8 mouse cellular contexts compared by ENCODE assay signal in the genomic region with DNA sequence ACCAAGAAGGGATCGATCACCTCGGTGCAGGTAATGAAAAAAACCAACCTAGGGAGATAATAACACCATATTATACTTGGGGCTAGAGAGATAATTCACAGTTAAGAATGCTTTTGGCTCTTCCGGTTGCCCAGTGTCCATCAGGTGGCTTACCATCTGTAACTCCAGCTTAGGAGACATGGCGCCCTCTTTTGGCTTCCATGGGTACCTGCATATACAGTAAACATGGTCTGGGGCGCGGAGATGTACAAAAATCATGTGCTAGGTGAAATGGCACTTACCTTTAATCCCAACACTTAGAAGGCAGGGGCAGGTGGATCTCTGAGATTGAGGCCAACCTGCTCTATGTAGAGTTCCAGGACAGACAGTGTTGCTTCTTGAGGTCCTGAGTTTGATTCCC. TPM values are rescaled to one million over a fixed set of nuclear protein-coding genes. Genes with fewer than 3 reads are reported as not detected.
A peak's percentile ranks its signal among the peaks of the same experiment; 100 is the strongest.
DNase-seq lines count a peak whose midpoint lies in the region; ATAC-seq and TF ChIP-seq lines count a peak whose summit lies in the region.

No protein-coding gene starts in this region.

- peak; percentile 24; the same call in 1 of the 2 replicates for TF ChIP-seq CTCF in lung, adult 2 months (IDR thresholded peaks at IDR 0.05; ENCODE audit: insufficient read depth, low read length)

- WGBS in forebrain, embryonic 10.5 days: 86% methylated on average over 6 of the region's 6 CpGs
- 74% methylated on average over 6 of the region's 6 CpGs for WGBS in forebrain, embryonic 15.5 days
- WGBS in lung, adult 2 months: 60% methylated on average over 6 of the region's 6 CpGs
- 68% methylated on average over 6 of the region's 6 CpGs for WGBS in liver, embryonic 13.5 days (ENCODE audit: insufficient replicate concordance)

- DNase-seq in forebrain, embryonic 10.5 days (ENCODE audit: extremely low spot score, low spot score): no peak
- no peak for DNase-seq in lung, adult 2 months
- no peak for DNase-seq in lung, postnatal 25 days (ENCODE audit: low spot score)
- peak; percentile 52 for DNase-seq in c-Kit-positive CD71-positive TER-119-positive erythroid progenitor cells, embryonic 14.5 days (ENCODE audit: low spot score)
- DNase-seq in liver, embryonic 13.5 days: no peak
- DNase-seq in Muller cell, postnatal 12 days (ENCODE audit: inconsistent ontology term): no peak

- H3K36me3 ChIP-seq in forebrain, embryonic 10.5 days (replicated peaks): peaks cover 71% of the 10 kb centered on the region
- peaks cover 59% of the 10 kb centered on the region for H3K36me3 ChIP-seq in forebrain, embryonic 15.5 days
- peaks cover 68% of the 10 kb centered on the region for H3K36me3 ChIP-seq in liver, embryonic 13.5 days

- H3K4me2 ChIP-seq in forebrain, embryonic 15.5 days (replicated peaks): no peak overlapping the region
- H3K4me2 ChIP-seq in liver, embryonic 13.5 days: peak overlapping the region; percentile 18; the same call in 1 of the 2 replicates

- H3K4me3 ChIP-seq in forebrain, embryonic 10.5 days: peak overlapping the region; percentile 6; the same call in 1 of the 2 replicates
- H3K4me3 ChIP-seq in forebrain, embryonic 15.5 days: no peak overlapping the region
- no peak overlapping the region for H3K4me3 ChIP-seq in lung, adult 2 months (replicated peaks; ENCODE audit: extremely low read depth, low read depth, low read length)
- no peak overlapping the region for H3K4me3 ChIP-seq in liver, embryonic 13.5 days (replicated peaks)

- no peak for ATAC-seq in forebrain, embryonic 15.5 days (replicated peaks)
- no peak for ATAC-seq in liver, embryonic 13.5 days (ENCODE audit: low read depth)
- no peak for ATAC-seq in granulocyte monocyte progenitor cell, adult 5-6 weeks (replicated peaks; ENCODE audit: poor library complexity, severe bottlenecking)

- H3K9me3 ChIP-seq in forebrain, embryonic 10.5 days: no peaks in the 10 kb centered on the region
- H3K9me3 ChIP-seq in forebrain, embryonic 15.5 days: no peaks in the 10 kb centered on the region
- no peaks in the 10 kb centered on the region for H3K9me3 ChIP-seq in liver, embryonic 13.5 days (replicated peaks)

- no peaks in the 10 kb centered on the region for H3K27me3 ChIP-seq in forebrain, embryonic 10.5 days (ENCODE audit: poor library complexity, severe bottlenecking)
- no peaks in the 10 kb centered on the region for H3K27me3 ChIP-seq in forebrain, embryonic 15.5 days
- H3K27me3 ChIP-seq in liver, embryonic 13.5 days: no peaks in the 10 kb centered on the region

- peaks cover 31% of the 10 kb centered on the region for H3K4me1 ChIP-seq in forebrain, embryonic 10.5 days
- peaks cover 34% of the 10 kb centered on the region for H3K4me1 ChIP-seq in forebrain, embryonic 15.5 days
- peaks cover 3% of the 10 kb centered on the region for H3K4me1 ChIP-seq in lung, adult 2 months (ENCODE audit: control insufficient read depth, insufficient read depth, low read length)
- peaks cover 73% of the 10 kb centered on the region for H3K4me1 ChIP-seq in liver, embryonic 13.5 days (replicated peaks)

- no peak for TF ChIP-seq POLR2A in lung, adult 2 months (IDR thresholded peaks at IDR 0.05; ENCODE audit: borderline replicate concordance, extremely low read depth, low read depth, low read length)

- no peak overlapping the region for H3K9ac ChIP-seq in forebrain, embryonic 15.5 days (replicated peaks)
- H3K9ac ChIP-seq in liver, embryonic 13.5 days: no peak overlapping the region

- H3K27ac ChIP-seq in forebrain, embryonic 10.5 days: no peak overlapping the region
- no peak overlapping the region for H3K27ac ChIP-seq in forebrain, embryonic 15.5 days (replicated peaks)
- H3K27ac ChIP-seq in liver, embryonic 13.5 days: 0 out of 2 replicates have a peak overlapping the region, but pooled peaks have one; percentile 22

RNA-seq across cellular contexts. Expression of gene Atp5b, which starts 3.3 kb away (rescaled TPM):
- polyA plus RNA-seq in forebrain, embryonic 10.5 days (2016; fragmentation: Nextera tagmentation; extraction: Ambion mirVana): 2,314 and 2,329 TPM in 2 replicates
- polyA plus RNA-seq in forebrain, embryonic 15.5 days (2015; fragmentation: Nextera tagmentation; extraction: Ambion mirVana): 2,026 and 2,088 TPM in 2 replicates
- 1,519 and 1,632 TPM in 2 replicates for polyA plus RNA-seq in lung, adult 2 months (2012; rRNA removed)
- 2,036 and 2,215 TPM in 2 replicates for polyA plus RNA-seq in liver, embryonic 13.5 days (2015; fragmentation: Nextera tagmentation; extraction: Ambion mirVana)
- 1,867 and 2,007 TPM in 2 replicates for total RNA-seq in granulocyte monocyte progenitor cell, adult 5-6 weeks (2014; fragmentation: Nextera tagmentation)
- total RNA-seq in granulocyte monocyte progenitor cell, adult 5-6 weeks (2017): 1,997 and 2,300 TPM in 2 replicates

RNA-seq across cellular contexts. Expression of gene Baz2a, which starts 5.0 kb away (rescaled TPM):
- polyA plus RNA-seq in forebrain, embryonic 10.5 days (2016; fragmentation: Nextera tagmentation; extraction: Ambion mirVana): 13.5 and 15.2 TPM in 2 replicates
- 9.1 and 9.8 TPM in 2 replicates for polyA plus RNA-seq in forebrain, embryonic 15.5 days (2015; fragmentation: Nextera tagmentation; extraction: Ambion mirVana)
- 26.9 and 40.7 TPM in 2 replicates for polyA plus RNA-seq in lung, adult 2 months (2012; rRNA removed)
- polyA plus RNA-seq in liver, embryonic 13.5 days (2015; fragmentation: Nextera tagmentation; extraction: Ambion mirVana): 5.8 and 6.7 TPM in 2 replicates
- 54.8 and 64.2 TPM in 2 replicates for total RNA-seq in granulocyte monocyte progenitor cell, adult 5-6 weeks (2014; fragmentation: Nextera tagmentation)
- total RNA-seq in granulocyte monocyte progenitor cell, adult 5-6 weeks (2017): 15.0 and 17.2 TPM in 2 replicates

RNA-seq across cellular contexts. Expression of gene Ptges3, which starts 27.6 kb away (rescaled TPM):
- polyA plus RNA-seq in forebrain, embryonic 10.5 days (2016; fragmentation: Nextera tagmentation; extraction: Ambion mirVana): 733 and 767 TPM in 2 replicates
- 430 and 444 TPM in 2 replicates for polyA plus RNA-seq in forebrain, embryonic 15.5 days (2015; fragmentation: Nextera tagmentation; extraction: Ambion mirVana)
- 43.8 and 84.2 TPM in 2 replicates for polyA plus RNA-seq in lung, adult 2 months (2012; rRNA removed)
- polyA plus RNA-seq in liver, embryonic 13.5 days (2015; fragmentation: Nextera tagmentation; extraction: Ambion mirVana): 380 and 439 TPM in 2 replicates
- total RNA-seq in granulocyte monocyte progenitor cell, adult 5-6 weeks (2014; fragmentation: Nextera tagmentation): 204 and 218 TPM in 2 replicates
- total RNA-seq in granulocyte monocyte progenitor cell, adult 5-6 weeks (2017): 321 and 371 TPM in 2 replicates

RNA-seq across cellular contexts. Expression of gene Naca, which starts 51.0 kb away (rescaled TPM):
- polyA plus RNA-seq in forebrain, embryonic 10.5 days (2016; fragmentation: Nextera tagmentation; extraction: Ambion mirVana): 930 and 977 TPM in 2 replicates
- polyA plus RNA-seq in forebrain, embryonic 15.5 days (2015; fragmentation: Nextera tagmentation; extraction: Ambion mirVana): 599 and 612 TPM in 2 replicates
- polyA plus RNA-seq in lung, adult 2 months (2012; rRNA removed): 102 and 113 TPM in 2 replicates
- 599 and 646 TPM in 2 replicates for polyA plus RNA-seq in liver, embryonic 13.5 days (2015; fragmentation: Nextera tagmentation; extraction: Ambion mirVana)
- total RNA-seq in granulocyte monocyte progenitor cell, adult 5-6 weeks (2014; fragmentation: Nextera tagmentation): 1,470 and 1,497 TPM in 2 replicates
- 2,024 and 2,260 TPM in 2 replicates for total RNA-seq in granulocyte monocyte progenitor cell, adult 5-6 weeks (2017)
